Mouse (Mus musculus) kidney, adult 2 months (tissue): Measurements from ENCODE around the gene Skor1. TPM values are rescaled to one million over a fixed set of nuclear protein-coding genes. Genes with fewer than 3 reads are reported as not detected.

Source experiments
- DNase-seq: peaks from one replicate; pipeline ENCODE4 v3.0.0; 2021
- H3K27ac ChIP-seq: fragments of 200-500 bp; 2 replicates; pipeline ENCODE4 v1.5.1; 2012; ENCODE audit warnings: low read depth, low read length, control low read depth, inconsistent platforms; ENCODE audit not compliant: insufficient read depth
- H3K27me3 ChIP-seq: fragments of 200-500 bp; replicated peaks from 2 replicates; pipeline ENCODE4 v1.6.1; 2012; ENCODE audit warnings: mild to moderate bottlenecking, moderate library complexity, low read length, inconsistent platforms; ENCODE audit not compliant: control insufficient read depth, insufficient read depth
- H3K36me3 ChIP-seq: fragments of 200-500 bp; 2 replicates; pipeline ENCODE4 v1.6.1; 2012; ENCODE audit warnings: mild to moderate bottlenecking, moderate library complexity, low read length, inconsistent platforms; ENCODE audit not compliant: control insufficient read depth, insufficient read depth
- H3K4me1 ChIP-seq: fragments of 200-500 bp; 2 replicates; pipeline ENCODE4 v1.6.1; 2011; ENCODE audit warnings: low read length; ENCODE audit not compliant: control insufficient read depth, insufficient read depth
- H3K4me3 ChIP-seq: fragments of 200-500 bp; 2 replicates; pipeline ENCODE4 v1.5.1; 2011; ENCODE audit warnings: mild to moderate bottlenecking, low read depth, low read length, control low read depth; ENCODE audit not compliant: insufficient read depth
- CTCF ChIP-seq: fragments of 200-500 bp; conservative IDR thresholded peaks from 2 replicates; pipeline ENCODE4 v1.5.1; 2011; ENCODE audit warnings: low read depth, mild to moderate bottlenecking, control low read depth, low read length, moderate library complexity, mixed read lengths; ENCODE audit not compliant: insufficient read depth, insufficient read length
- POLR2A ChIP-seq: fragments of 200-500 bp; IDR thresholded peaks from one replicate; pipeline ENCODE4 v1.6.1; 2011; ENCODE audit warnings: low read depth, low read length, control low read depth
- WGBS: fragments of 180-500 bp; shearing (Covaris S2); methylation state at CpG from one replicate; pipeline ENCODE4 v1.1.7; 2018; 5-methylcytosine and 5-hydroxymethylcytosine counted together
- polyA plus RNA-seq: library from polyadenylated mRNA; depleted of rRNA; stranded (reverse); fragments of >200 nt; gene quantifications from 2 replicates; pipeline ENCODE4 v1.2.3, GENCODE M21; 2012; rRNA removed

Gene Skor1
- polyA plus RNA-seq, 1 experiment: 0.02 TPM

- Histone ChIP-seq H3K4me3 (no peak overlapping the region), H3K36me3 (no peaks in the 10 kb centered on the region), H3K4me1 (peaks cover 5% of the 10 kb centered on the region), H3K27me3 (no peaks in the 10 kb centered on the region), H3K27ac (no peak overlapping the region)
- peak; percentile 35 for DNase-seq
- 65% methylated on average over 4 of the region's 4 CpGs for WGBS
- TF ChIP-seq CTCF: no peak; the same call in 1 of the 2 replicates
Measured at GRCm38 (mm10) chr9:63098887-63099286, 49.9 kb downstream of the Skor1 start.

GRCm38 (mm10) chr9:63097204-63097603 is 51.6 kb downstream of the Skor1 start:
- WGBS: 93% methylated on average over 1 of the region's 1 CpGs
- H3K4me3 ChIP-seq: no peak overlapping the region
- no peak for DNase-seq
- no peaks in the 10 kb centered on the region for H3K27me3 ChIP-seq
- H3K4me1 ChIP-seq: peaks cover 10% of the 10 kb centered on the region
- no peak for TF ChIP-seq POLR2A
- TF ChIP-seq CTCF: no peak
- no peaks in the 10 kb centered on the region for H3K36me3 ChIP-seq
- H3K27ac ChIP-seq: no peak overlapping the region

GRCm38 (mm10) chr9:63094030-63094429 is 54.7 kb downstream of the Skor1 start:
- 92% methylated on average over 1 of the region's 1 CpGs for WGBS
- TF ChIP-seq CTCF (no peak), POLR2A (no peak)
- no peak for DNase-seq

GRCm38 (mm10) chr9:63092567-63092966 is 56.2 kb downstream of the Skor1 start:
- H3K27ac ChIP-seq: peak overlapping the region; percentile 91

More at GRCm38 (mm10) chr9:63094030-63094429, 54.7 kb downstream of the Skor1 start:
- Histone ChIP-seq H3K27ac (no peak overlapping the region), H3K27me3 (no peaks in the 10 kb centered on the region), H3K4me3 (no peak overlapping the region), H3K4me1 (peaks cover 18% of the 10 kb centered on the region; the same call in 1 of the 2 replicates), H3K36me3 (no peaks in the 10 kb centered on the region)

GRCm38 (mm10) chr9:63091971-63092528 is 56.7 kb downstream of the Skor1 start:
- TF ChIP-seq CTCF (no peak), POLR2A (no peak)

More at GRCm38 (mm10) chr9:63092567-63092966, 56.2 kb downstream of the Skor1 start:
- TF ChIP-seq CTCF: no peak
- TF ChIP-seq POLR2A: no peak
- 49% methylated on average over 6 of the region's 6 CpGs for WGBS
- peak overlapping the region; percentile 34; the same call in 1 of the 2 replicates for H3K4me3 ChIP-seq
- no peaks in the 10 kb centered on the region for H3K36me3 ChIP-seq
- peaks cover 18% of the 10 kb centered on the region; the same call in 1 of the 2 replicates for H3K4me1 ChIP-seq
- no peak for DNase-seq
- no peaks in the 10 kb centered on the region for H3K27me3 ChIP-seq

GRCm38 (mm10) chr9:63091101-63091921 is 57.5 kb downstream of the Skor1 start:
- TF ChIP-seq CTCF: no peak
- TF ChIP-seq POLR2A: no peak
- H3K27ac ChIP-seq: peak overlapping the region; percentile 91
- no peaks in the 10 kb centered on the region for H3K27me3 ChIP-seq
- WGBS: 17% methylated on average over 23 of the region's 23 CpGs
- peaks cover 18% of the 10 kb centered on the region; the same call in 1 of the 2 replicates for H3K4me1 ChIP-seq
- DNase-seq: peak; percentile 88
- H3K4me3 ChIP-seq: no peak overlapping the region
- H3K36me3 ChIP-seq: no peaks in the 10 kb centered on the region

More at GRCm38 (mm10) chr9:63091971-63092528, 56.7 kb downstream of the Skor1 start:
- peaks cover 18% of the 10 kb centered on the region; the same call in 1 of the 2 replicates for H3K4me1 ChIP-seq
- peak overlapping the region; percentile 34 for H3K4me3 ChIP-seq
- 5% methylated on average over 13 of the region's 13 CpGs for WGBS
- peak; percentile 72 for DNase-seq
- peak overlapping the region; percentile 91 for H3K27ac ChIP-seq
- no peaks in the 10 kb centered on the region for H3K36me3 ChIP-seq
- no peaks in the 10 kb centered on the region for H3K27me3 ChIP-seq

- Histone ChIP-seq H3K36me3 (no peaks in the 10 kb centered on the region), H3K4me3 (no peak overlapping the region), H3K4me1 (peaks cover 18% of the 10 kb centered on the region; the same call in 1 of the 2 replicates), H3K27me3 (no peaks in the 10 kb centered on the region), H3K27ac (no peak overlapping the region)
- no peak for DNase-seq
- TF ChIP-seq POLR2A (no peak), CTCF (no peak)
- WGBS: 97% methylated on average over 4 of the region's 4 CpGs
Measured at GRCm38 (mm10) chr9:63089141-63089540, 59.6 kb downstream of the Skor1 start.

Other genes with a start within 250 kb of the Skor1 start
- gene Pias1, start 161.0 kb downstream of the Skor1 start, polyA plus RNA-seq: 24.8 and 26.7 TPM in 2 replicates
- gene Map2k5, start 228.9 kb upstream of the Skor1 start, polyA plus RNA-seq: 34.3 and 38.9 TPM in 2 replicates